Comparison of ENCODE assay signal across 20 mouse cellular contexts in genomic region chr1:77010608-77011214, GRCm38 (mm10).
DNase-seq lines count a peak whose midpoint lies in the region; ATAC-seq and TF ChIP-seq lines count a peak whose summit lies in the region.
"Had no signal": no experiment of that assay in that cellular context is flagged by ENCODE, and none has a peak within 500 bp of the region (broad histone marks: within the 10 kb centered on the region; RNA-seq: fewer than 3 reads in every experiment).

No protein-coding gene starts in this region.

- no peak overlapping the region for H3K4me3 ChIP-seq in hindbrain, embryonic 13.5 days
- no peak overlapping the region for H3K4me3 ChIP-seq in hindbrain, embryonic 11.5 days (ENCODE audit: low read depth, low read length)
- no peak overlapping the region for H3K4me3 ChIP-seq in cerebellum, adult 2 months (replicated peaks; ENCODE audit: insufficient read depth, low read depth, low read length)
- no peak overlapping the region for H3K4me3 ChIP-seq in neural tube, embryonic 14.5 days (ENCODE audit: low read depth, low read length)
- H3K4me3 ChIP-seq: heart, embryonic 12.5 days; limb, embryonic 15.5 days; midbrain, embryonic 13.5 days; stomach, embryonic 15.5 days had no signal

- no peak for TF ChIP-seq POLR2A in cerebellum, adult 2 months (IDR thresholded peaks at IDR 0.05; ENCODE audit: borderline replicate concordance, insufficient read depth, low read length)

- intact Hi-C loops in left cerebral cortex, postnatal 4 days (cut with DNase I) = no loop called here

- 43% methylated on average over 8 of the region's 8 CpGs for WGBS in hindbrain, embryonic 13.5 days
- 63% methylated on average over 8 of the region's 8 CpGs for WGBS in hindbrain, embryonic 11.5 days
- WGBS in cerebellum, adult 2 months = 44% methylated on average over 8 of the region's 8 CpGs
- 30% methylated on average over 8 of the region's 8 CpGs for WGBS in neural tube, embryonic 14.5 days

- H3K9ac ChIP-seq in hindbrain, embryonic 13.5 days = no peak overlapping the region
- no peak overlapping the region for H3K9ac ChIP-seq in hindbrain, embryonic 11.5 days (ENCODE audit: low read depth, low read length)
- no peak overlapping the region for H3K9ac ChIP-seq in neural tube, embryonic 14.5 days (replicated peaks; ENCODE audit: low read depth, low read length)
- H3K9ac ChIP-seq: heart, embryonic 12.5 days; limb, embryonic 15.5 days; liver, postnatal 0 days; midbrain, embryonic 13.5 days; stomach, embryonic 15.5 days had no signal

- H3K27ac ChIP-seq in hindbrain, embryonic 13.5 days = no peak overlapping the region
- no peak overlapping the region for H3K27ac ChIP-seq in hindbrain, embryonic 11.5 days (ENCODE audit: low read depth, low read length)
- no peak overlapping the region for H3K27ac ChIP-seq in cerebellum, adult 2 months (ENCODE audit: insufficient read depth, low read length)
- H3K27ac ChIP-seq in neural tube, embryonic 14.5 days (ENCODE audit: low read depth, low read length) = no peak overlapping the region
- H3K27ac ChIP-seq: limb, embryonic 15.5 days; macrophage; midbrain, embryonic 13.5 days; stomach, embryonic 15.5 days had no signal

- TF ChIP-seq CTCF in cerebellum, adult 2 months (IDR thresholded peaks at IDR 0.05; ENCODE audit: borderline replicate concordance, insufficient read depth, low read depth, low read length) = no peak

- 0 out of 2 replicates have a peak, but pooled peaks have one; percentile 57 for ATAC-seq in hindbrain, embryonic 13.5 days (ENCODE audit: low FRiP score)
- ATAC-seq in hindbrain, embryonic 11.5 days (ENCODE audit: low FRiP score) = no peak
- peak; percentile 63; the same call in 1 of the 2 replicates for ATAC-seq in neural tube, embryonic 14.5 days (ENCODE audit: low read depth)
- ATAC-seq: liver, postnatal 0 days; midbrain, embryonic 13.5 days had no signal

- DNase-seq in hindbrain, embryonic 11.5 days (ENCODE audit: low spot score) = no peak
- DNase-seq in left cerebral cortex, postnatal 4 days = peak; percentile 19
- DNase-seq in left cerebral cortex, adult 8-10 months (ENCODE audit: low spot score in 2 of 2) = no peak
- DNase-seq in cerebellum, adult 2 months = peak; percentile 40 to 70
- no peak for DNase-seq in thymus, postnatal 14 days
- no peak for DNase-seq in c-Kit-positive CD71-positive TER-119-positive erythroid progenitor cells, embryonic 14.5 days (ENCODE audit: low spot score)
- DNase-seq: adrenal gland, adult 2 months; embryo, embryonic 11 days; gastrocnemius, postnatal 14 days; heart, postnatal 36 days; kidney, adult 2 months; layer of hippocampus, adult 9-11 months; liver, postnatal 0 days had no signal

- no peak overlapping the region for H3K4me2 ChIP-seq in hindbrain, embryonic 13.5 days
- H3K4me2 ChIP-seq in hindbrain, embryonic 11.5 days (replicated peaks; ENCODE audit: low read depth, low read length) = no peak overlapping the region
- no peak overlapping the region for H3K4me2 ChIP-seq in neural tube, embryonic 14.5 days (ENCODE audit: low read depth, low read length)
- H3K4me2 ChIP-seq: heart, embryonic 12.5 days; limb, embryonic 15.5 days; midbrain, embryonic 13.5 days; stomach, embryonic 15.5 days had no signal

- H3K27me3 ChIP-seq in hindbrain, embryonic 13.5 days = no peaks in the 10 kb centered on the region
- no peaks in the 10 kb centered on the region for H3K27me3 ChIP-seq in hindbrain, embryonic 11.5 days (ENCODE audit: control insufficient read depth, insufficient read depth, low read length)
- H3K27me3 ChIP-seq in cerebellum, adult 2 months (ENCODE audit: control insufficient read depth, insufficient read depth, low read length) = no peaks in the 10 kb centered on the region
- no peaks in the 10 kb centered on the region for H3K27me3 ChIP-seq in neural tube, embryonic 14.5 days (ENCODE audit: control insufficient read depth, insufficient read depth, low read length)
- H3K27me3 ChIP-seq: heart, embryonic 12.5 days; limb, embryonic 15.5 days; midbrain, embryonic 13.5 days; stomach, embryonic 15.5 days had no signal

- no peaks in the 10 kb centered on the region for H3K9me3 ChIP-seq in hindbrain, embryonic 13.5 days
- no peaks in the 10 kb centered on the region for H3K9me3 ChIP-seq in hindbrain, embryonic 11.5 days (ENCODE audit: control insufficient read depth, low read length)
- no peaks in the 10 kb centered on the region for H3K9me3 ChIP-seq in neural tube, embryonic 14.5 days (ENCODE audit: control insufficient read depth, low read length)
- H3K9me3 ChIP-seq: heart, embryonic 12.5 days; limb, embryonic 15.5 days; midbrain, embryonic 13.5 days; stomach, embryonic 15.5 days had no signal

- no peaks in the 10 kb centered on the region for H3K36me3 ChIP-seq in hindbrain, embryonic 13.5 days
- no peaks in the 10 kb centered on the region for H3K36me3 ChIP-seq in hindbrain, embryonic 11.5 days (ENCODE audit: control insufficient read depth, insufficient read depth, low read length)
- H3K36me3 ChIP-seq in neural tube, embryonic 14.5 days (ENCODE audit: control insufficient read depth, insufficient read depth, low read length) = no peaks in the 10 kb centered on the region
- H3K36me3 ChIP-seq: heart, embryonic 12.5 days; limb, embryonic 15.5 days; midbrain, embryonic 13.5 days; stomach, embryonic 15.5 days had no signal

- peaks cover 19% of the 10 kb centered on the region for H3K4me1 ChIP-seq in hindbrain, embryonic 13.5 days (replicated peaks)
- H3K4me1 ChIP-seq in hindbrain, embryonic 11.5 days (replicated peaks; ENCODE audit: control insufficient read depth, insufficient read depth, low read length) = no peaks in the 10 kb centered on the region
- peaks cover 7% of the 10 kb centered on the region; the same call in 1 of the 2 replicates for H3K4me1 ChIP-seq in cerebellum, adult 2 months (ENCODE audit: control insufficient read depth, insufficient read depth, low read length)
- H3K4me1 ChIP-seq in neural tube, embryonic 14.5 days (ENCODE audit: control insufficient read depth, insufficient read depth, low read length) = 0 out of 2 replicates have a peak, but pooled peaks cover 2% of the 10 kb centered on the region
- H3K4me1 ChIP-seq: heart, embryonic 12.5 days; stomach, embryonic 15.5 days had no signal

Comparison
In these comparisons a context has a peak if more than half of its experiments do, and no peak if none do; other contexts are left out.
1. DNase-seq: peak in left cerebral cortex, postnatal 4 days (single experiment) and cerebellum, adult 2 months (2 of 2); none in hindbrain, embryonic 11.5 days (single experiment), left cerebral cortex, adult 8-10 months (0 of 2), thymus, postnatal 14 days (single experiment) and c-Kit-positive CD71-positive TER-119-positive erythroid progenitor cells, embryonic 14.5 days (single experiment).